Mouse (Mus musculus) cerebellum, adult 2 months (tissue): ENCODE data around the gene Kctd13. TPM values are rescaled to one million over a fixed set of nuclear protein-coding genes. Genes with fewer than 3 reads are reported as not detected.

Source experiments
- DNase-seq, 2 experiments: peaks; one replicate each; pipeline ENCODE4 v3.0.0; 2021
- H3K27ac ChIP-seq: fragments of 200-500 bp; 2 replicates; pipeline ENCODE4 v1.5.1; 2012; ENCODE audit warnings: low read length, control low read depth, inconsistent platforms; ENCODE audit not compliant: insufficient read depth
- H3K27me3 ChIP-seq: fragments of 200-500 bp; 2 replicates; pipeline ENCODE4 v1.6.1; 2012; ENCODE audit warnings: inconsistent platforms, mild to moderate bottlenecking, low read length, moderate library complexity; ENCODE audit not compliant: control insufficient read depth, insufficient read depth
- H3K4me1 ChIP-seq: fragments of 200-500 bp; 2 replicates; pipeline ENCODE4 v1.6.1; 2011; ENCODE audit warnings: low read length; ENCODE audit not compliant: control insufficient read depth, insufficient read depth
- H3K4me3 ChIP-seq: fragments of 200-500 bp; replicated peaks from 2 replicates; pipeline ENCODE3; 2011; ENCODE audit warnings: mild to moderate bottlenecking, low read depth, low read length, control low read depth; ENCODE audit not compliant: insufficient read depth
- CTCF ChIP-seq: fragments of 200-500 bp; IDR thresholded peaks from 2 replicates; pipeline ENCODE4 v1.5.1; 2011; ENCODE audit warnings: low read depth, mild to moderate bottlenecking, control low read depth, low read length, moderate library complexity, borderline replicate concordance; ENCODE audit not compliant: insufficient read depth
- POLR2A ChIP-seq: fragments of 200-500 bp; IDR thresholded peaks from 2 replicates; pipeline ENCODE4 v1.6.1; 2011; ENCODE audit warnings: low read length, control low read depth, borderline replicate concordance; ENCODE audit not compliant: insufficient read depth
- WGBS: fragments of 180-500 bp; shearing (Covaris S2); methylation state at CpG from one replicate; pipeline ENCODE4 v1.1.7; 2018; 5-methylcytosine and 5-hydroxymethylcytosine counted together
- polyA plus RNA-seq: library from polyadenylated mRNA; depleted of rRNA; stranded (reverse); fragments of >200 nt; gene quantifications from 2 replicates; pipeline ENCODE4 v1.2.3, GENCODE M21; 2012; rRNA removed

Gene Kctd13
- polyA plus RNA-seq, result 130 and 140 TPM in 2 replicates

DNA sequence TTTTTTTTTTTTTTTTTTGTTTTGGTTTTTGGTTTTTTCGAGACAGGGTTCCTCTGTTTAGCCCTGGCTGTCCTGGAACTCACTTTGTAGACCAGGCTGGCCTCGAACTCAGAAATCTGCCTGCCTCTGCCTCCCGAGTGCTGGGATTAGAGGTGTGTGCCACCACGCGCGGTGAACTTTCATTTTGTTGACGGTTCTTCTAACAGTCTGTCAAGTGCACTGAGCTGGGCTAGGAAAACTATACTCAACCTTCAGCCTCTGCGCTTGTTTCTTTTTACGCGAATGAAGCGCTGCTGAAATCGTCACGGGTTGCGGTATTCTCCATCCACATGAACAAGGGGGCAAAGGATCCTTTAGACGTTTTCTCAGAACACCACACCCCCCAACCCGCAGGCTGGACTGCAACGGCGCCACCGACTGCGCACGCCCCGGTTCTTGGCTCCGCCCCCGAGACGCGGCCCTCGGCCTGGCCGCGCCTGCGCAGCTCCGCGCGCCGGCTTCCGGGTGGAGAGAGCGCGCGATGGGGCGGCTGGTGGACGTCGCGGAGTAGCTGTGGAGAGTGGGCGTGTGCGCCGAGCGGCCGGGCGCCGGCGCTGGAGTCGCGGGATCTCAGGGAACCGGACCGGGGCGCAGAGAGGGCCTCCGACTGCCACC, at the start of gene Kctd13:
Kctd13 (plus strand) TSS at position 496 of the 654 bp plus-strand sequence.
- H3K4me3 ChIP-seq, result peak within 1 kb of the TSS; percentile 81
- TF ChIP-seq POLR2A (peak; percentile 67), CTCF (no peak)
- WGBS, result 2% methylated on average over 56 of the region's 56 CpGs

DNA sequence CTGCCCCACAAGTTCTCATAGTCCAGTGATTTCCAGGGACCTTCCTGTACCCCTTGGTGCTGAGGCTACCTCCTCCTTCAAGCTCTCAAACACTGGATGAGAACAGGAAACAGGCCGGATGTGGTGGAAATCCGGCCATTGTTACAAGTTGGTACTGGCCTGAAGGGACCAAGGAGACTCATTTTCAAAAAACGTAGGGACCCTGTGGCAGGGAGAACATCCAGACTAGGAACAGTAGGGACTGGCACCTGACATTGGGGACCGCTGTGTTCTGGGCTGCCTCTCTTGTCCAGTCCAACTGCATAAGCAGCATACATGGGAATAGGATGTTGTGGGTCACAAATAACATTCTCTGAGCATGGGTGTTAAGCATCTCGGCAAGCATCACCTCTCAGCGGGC, 47.6 kb upstream of the Kctd13 start:
- TF ChIP-seq CTCF, result no peak
- no peak for TF ChIP-seq POLR2A
- WGBS, result 45% methylated on average over 6 of the region's 6 CpGs
- peaks cover 7% of the 10 kb centered on the region for H3K4me1 ChIP-seq
- DNase-seq, result no peak
- H3K27me3 ChIP-seq, result no peaks in the 10 kb centered on the region
- H3K4me3 ChIP-seq, result peak overlapping the region; percentile 17
- H3K27ac ChIP-seq, result no peak overlapping the region

More for the DNA sequence above, at the start of gene Kctd13:
- Histone ChIP-seq H3K27me3 (no peaks in the 10 kb centered on the region), H3K27ac (no peak within 1 kb of the TSS; the same call in 1 of the 2 replicates), H3K4me1 (no peaks in the 10 kb centered on the region; the same call in 1 of the 2 replicates)
- peak; percentile 92 to 93 for DNase-seq

DNA sequence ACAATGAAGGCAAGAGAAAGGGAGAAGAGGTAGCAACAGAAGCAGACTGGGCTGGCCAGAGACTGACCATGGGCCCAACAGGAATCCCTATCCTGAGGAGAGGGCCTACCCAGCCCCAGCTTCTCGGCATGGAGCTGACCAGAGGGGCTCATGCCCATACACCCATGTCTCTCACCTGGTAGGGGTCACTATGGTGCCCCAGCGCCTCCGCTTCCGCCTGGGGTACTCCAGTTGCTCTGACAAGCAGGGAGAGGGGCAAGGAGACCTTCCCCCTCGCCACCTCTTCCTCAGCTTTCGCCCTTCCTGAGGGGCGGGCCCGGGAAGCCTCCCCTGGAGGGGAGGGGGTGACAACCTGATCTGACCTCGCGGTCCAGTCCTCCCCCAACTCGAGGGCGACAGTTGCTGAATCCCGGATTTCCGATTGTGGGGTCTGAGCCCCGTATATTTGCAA, 44.9 kb upstream of the Kctd13 start:
- H3K4me1 ChIP-seq, result peaks cover 7% of the 10 kb centered on the region
- WGBS, result under 1% methylated on average over 15 of the region's 15 CpGs
- TF ChIP-seq POLR2A, result no peak
- TF ChIP-seq CTCF, result no peak
- H3K4me3 ChIP-seq, result peak overlapping the region; percentile 99
- DNase-seq, result peak; percentile 38 to 53
- H3K27ac ChIP-seq, result peak overlapping the region; percentile 95; the same call in 1 of the 2 replicates
- H3K27me3 ChIP-seq, result no peaks in the 10 kb centered on the region

DNA sequence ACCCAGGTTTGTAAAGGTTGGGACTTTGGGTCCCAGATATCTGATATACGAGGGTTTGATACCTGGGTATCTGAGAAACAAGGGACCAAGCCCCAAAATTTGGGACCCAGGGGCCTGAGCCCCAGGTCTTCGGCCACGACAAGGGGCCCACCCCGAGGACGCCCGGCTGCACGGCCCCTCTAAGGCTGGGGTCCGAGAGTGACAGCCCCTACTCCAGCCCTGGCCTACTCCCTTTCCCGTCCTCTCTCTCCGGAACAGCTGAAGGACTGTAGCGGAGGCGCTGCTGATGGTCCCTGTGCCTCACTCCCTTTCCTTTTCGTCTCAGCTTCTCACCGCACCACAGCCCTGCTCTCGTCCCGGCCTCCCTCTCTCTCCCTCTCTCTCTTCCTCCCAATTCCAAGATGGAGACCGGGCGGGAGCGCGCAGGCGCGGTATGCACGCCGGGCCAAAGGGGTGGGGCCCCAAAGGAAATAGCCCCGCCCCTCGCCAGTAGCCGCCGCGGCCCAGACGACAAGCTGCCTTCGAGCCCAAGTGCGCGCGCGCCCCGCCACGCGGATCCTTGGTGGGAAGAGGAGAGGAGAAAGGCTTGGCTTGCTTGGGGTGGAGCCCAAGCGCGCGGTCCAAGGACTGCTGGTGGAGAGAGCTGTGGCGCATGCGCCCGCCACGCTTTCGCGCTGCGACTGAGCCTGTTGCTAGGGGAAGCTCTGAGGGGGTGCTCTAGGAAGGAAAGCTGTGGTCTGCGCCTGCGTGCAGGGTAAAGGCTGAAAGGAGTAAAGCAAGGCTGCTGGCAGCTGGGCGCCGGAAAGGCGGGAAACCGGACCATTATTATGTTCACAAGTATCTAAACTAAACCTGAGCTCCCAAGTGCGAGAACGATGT, 44.2 kb upstream of the Kctd13 start, which contains the start of gene Taok2:
Taok2 (minus strand) TSS at position 418 of the 879 bp plus-strand sequence.
- WGBS, result under 1% methylated on average over 56 of the region's 56 CpGs
- peak; percentile 98 to 99 for DNase-seq
- Histone ChIP-seq H3K27ac (peak within 1 kb of the TSS; percentile 95), H3K4me1 (peaks cover 7% of the 10 kb centered on the region), H3K27me3 (no peaks in the 10 kb centered on the region), H3K4me3 (peak within 1 kb of the TSS; percentile 99)
- peak; percentile 97 for TF ChIP-seq POLR2A
- no peak for TF ChIP-seq CTCF

DNA sequence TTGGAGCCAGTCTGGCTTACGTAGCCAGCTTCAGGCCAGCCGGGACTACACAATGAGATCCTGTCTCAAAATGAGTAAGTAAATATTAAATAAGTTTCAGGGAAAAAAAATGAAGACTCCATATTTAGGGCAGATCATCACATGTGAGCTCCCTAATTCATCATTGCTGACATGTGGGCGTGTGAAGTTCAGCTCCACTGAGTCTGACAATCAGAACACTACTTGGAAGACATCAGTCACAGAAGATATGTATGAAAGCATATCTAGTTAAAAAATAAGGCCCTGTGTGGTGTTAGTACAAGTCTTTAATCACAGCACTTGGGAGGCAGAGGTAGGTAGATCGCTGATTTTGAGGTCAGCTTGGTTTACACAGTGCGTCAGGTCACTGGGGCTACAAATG, 41.4 kb upstream of the Kctd13 start:
- 95% methylated on average over 5 of the region's 5 CpGs for WGBS

DNA sequence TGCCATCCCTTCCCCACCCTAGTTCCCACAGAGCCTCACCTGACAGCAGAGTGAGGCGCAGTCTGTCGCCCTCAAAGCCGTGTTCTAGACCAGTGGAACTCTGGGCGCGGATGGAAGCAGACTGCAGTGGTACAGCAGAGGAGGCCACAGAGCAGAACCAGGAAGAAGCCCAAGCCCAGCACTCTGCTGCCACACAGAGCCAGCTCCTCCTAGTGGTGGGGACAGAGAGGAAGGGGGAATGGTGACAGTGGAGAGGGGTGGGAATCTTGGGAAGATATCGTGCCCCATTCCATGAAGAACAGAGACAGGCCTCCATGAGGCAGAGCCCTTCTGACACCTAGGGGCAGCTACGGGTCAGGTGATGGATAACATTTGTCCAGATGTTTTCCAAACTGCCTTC, 39.8 kb upstream of the Kctd13 start:
- WGBS, result 56% methylated on average over 7 of the region's 7 CpGs
- no peaks in the 10 kb centered on the region for H3K27me3 ChIP-seq
- no peak overlapping the region for H3K27ac ChIP-seq
- no peak for DNase-seq
- TF ChIP-seq CTCF (0 out of 2 replicates have a peak, but pooled peaks have one; percentile 2), POLR2A (no peak)
- no peak overlapping the region for H3K4me3 ChIP-seq
- no peaks in the 10 kb centered on the region for H3K4me1 ChIP-seq

More for the DNA sequence above, 41.4 kb upstream of the Kctd13 start:
- DNase-seq, result no peak
- Histone ChIP-seq H3K27me3 (no peaks in the 10 kb centered on the region), H3K27ac (no peak overlapping the region), H3K4me3 (no peak overlapping the region), H3K4me1 (no peaks in the 10 kb centered on the region; the same call in 1 of the 2 replicates)
- TF ChIP-seq CTCF (no peak), POLR2A (no peak)

DNA sequence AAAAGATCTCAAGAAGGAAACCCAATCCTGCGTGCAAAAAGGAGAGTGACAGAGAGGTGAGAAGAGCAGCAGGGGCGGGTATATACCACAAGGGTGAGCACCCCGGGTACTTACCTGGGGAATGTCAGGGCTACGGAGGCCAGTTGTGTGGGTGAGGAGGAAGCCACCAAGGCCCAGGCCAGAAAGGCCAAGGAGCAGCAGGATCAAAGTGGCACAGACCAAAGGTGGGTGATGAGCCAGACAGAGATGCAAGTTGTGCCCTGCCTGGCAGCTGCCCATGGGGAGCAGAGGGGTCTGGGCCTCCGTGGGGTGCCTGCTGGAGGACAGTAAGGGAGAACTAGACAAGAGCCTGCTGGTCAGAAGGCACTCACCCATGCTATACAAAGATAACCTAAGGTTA, 31.8 kb upstream of the Kctd13 start:
- no peak for DNase-seq
- TF ChIP-seq CTCF, result no peak
- Histone ChIP-seq H3K27me3 (no peaks in the 10 kb centered on the region), H3K27ac (0 out of 2 replicates have a peak overlapping the region, but pooled peaks have one; percentile 15), H3K4me1 (no peaks in the 10 kb centered on the region; the same call in 1 of the 2 replicates), H3K4me3 (no peak overlapping the region)
- 80% methylated on average over 5 of the region's 5 CpGs for WGBS

DNA sequence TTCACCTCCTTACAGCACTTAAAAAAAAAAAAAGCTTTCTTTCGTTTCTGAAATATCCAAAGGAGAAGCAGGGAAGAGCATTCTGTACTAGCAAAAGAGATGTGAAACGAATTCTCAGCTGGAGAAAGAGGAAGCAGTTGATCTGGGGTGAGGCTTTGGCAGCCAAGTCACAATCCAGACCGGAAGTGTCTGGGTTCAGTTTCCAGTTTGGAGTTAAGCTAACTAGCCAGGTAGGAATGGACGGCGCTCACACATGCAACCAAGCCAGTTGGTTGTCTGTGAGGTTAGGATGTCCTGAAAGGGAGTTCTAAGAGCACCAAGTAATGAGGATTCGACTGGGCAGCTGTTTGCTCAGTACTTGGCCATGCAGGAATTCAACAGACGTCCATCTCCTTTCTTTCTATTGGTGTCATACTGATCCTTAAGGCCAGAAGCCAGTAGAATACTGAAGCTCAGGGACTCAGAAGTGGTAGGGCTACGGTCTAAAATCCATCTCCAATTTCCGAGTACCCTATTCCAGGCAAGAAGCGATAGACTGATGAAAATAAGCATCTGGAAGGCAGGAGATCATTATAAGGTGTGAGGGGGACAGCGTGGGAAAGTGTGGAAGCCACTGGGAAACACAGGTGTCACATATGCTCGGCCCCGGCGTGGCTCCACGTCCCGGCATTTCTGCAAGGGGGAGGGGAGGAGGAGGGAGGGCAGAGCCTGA, 31.1 kb upstream of the Kctd13 start:
- Histone ChIP-seq H3K4me1 (no peaks in the 10 kb centered on the region; the same call in 1 of the 2 replicates), H3K27me3 (no peaks in the 10 kb centered on the region), H3K4me3 (peak overlapping the region; percentile 86), H3K27ac (peak overlapping the region; percentile 94)
- no peak for TF ChIP-seq CTCF
- DNase-seq, result no peak
- WGBS, result 6% methylated on average over 16 of the region's 16 CpGs
